Mouse (Mus musculus) brain, embryonic 14.5 days (tissue): ENCODE measurements at regions not wholly inside any gene's neighbourhood (a gene's known extent, or its start where the extent isn't known, plus 50 kb on each side); places are given as distances from the start of the nearest gene placed in this dataset.

ENCODE experiments used
- CTCF ChIP-seq: fragments of 200-500 bp; IDR thresholded peaks from 2 replicates; pipeline ENCODE4 v1.5.1; 2012; ENCODE audit warnings: inconsistent platforms, mild to moderate bottlenecking, moderate library complexity, borderline replicate concordance; ENCODE audit not compliant: insufficient read depth, insufficient read length; ENCODE audit errors: extremely low read depth
- POLR2A ChIP-seq: fragments of 200-500 bp; IDR thresholded peaks from 2 replicates; pipeline ENCODE4 v1.6.1; 2012; ENCODE audit warnings: mild to moderate bottlenecking, inconsistent platforms, borderline replicate concordance; ENCODE audit not compliant: poor library complexity, insufficient read depth, insufficient read length, severe bottlenecking; ENCODE audit errors: extremely low read depth

DNA sequence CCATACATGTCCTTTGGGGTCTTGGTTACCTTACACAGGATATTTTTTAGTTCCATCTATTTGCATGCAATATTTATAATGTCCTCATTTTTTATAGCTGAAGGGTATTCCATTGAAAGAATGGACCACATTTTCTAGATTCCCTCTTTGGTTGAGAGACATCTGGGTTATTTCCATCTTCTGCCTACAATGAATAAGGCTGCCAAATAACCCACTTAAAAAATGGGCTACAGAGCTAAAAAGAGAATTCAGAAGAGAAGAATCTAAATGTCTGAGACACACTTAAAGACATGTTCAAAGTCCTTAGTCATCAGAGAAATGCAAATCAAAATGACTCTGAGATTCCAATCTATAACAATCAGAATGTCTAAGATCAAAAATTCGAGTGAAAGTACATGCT, 1566.7 kb upstream of the Aga start:
- no peak for TF ChIP-seq CTCF
- no peak for TF ChIP-seq POLR2A
